Mouse (Mus musculus): ENCODE results near the gene Ipo11.
A peak's percentile ranks its signal among the peaks of the same experiment; 100 is the strongest.
"Not testable (repeated sequence)": the region's sequence is repeated elsewhere in the genome, so short reads cannot be mapped to it uniquely, and the experiment has no call there.

The Ipo11 gene

GRCm38 (mm10) chr13:106936256-106937137, at the start of gene Ipo11:
Ipo11 (minus strand) TSS chr13:106936958.
- peak; percentile 93 for DNase-seq (ENCODE audit: low spot score)

- no peak for DNase-seq (ENCODE audit: low spot score)
These were observed 24.7 kb upstream of the Ipo11 start for GRCm38 (mm10) chr13:106961496-106961895.

- no peak for DNase-seq (ENCODE audit: low spot score)
These were observed 23.8 kb upstream of the Ipo11 start for GRCm38 (mm10) chr13:106960557-106960956.

GRCm38 (mm10) chr13:106958286-106958685, 21.5 kb upstream of the Ipo11 start:
- DNase-seq (ENCODE audit: low spot score): no peak

GRCm38 (mm10) chr13:106957554-106957953, 20.8 kb upstream of the Ipo11 start:
- no peak for DNase-seq (ENCODE audit: low spot score)

- no peak for DNase-seq (ENCODE audit: low spot score)
These were observed 18.1 kb upstream of the Ipo11 start for GRCm38 (mm10) chr13:106954880-106955279.

- DNase-seq (ENCODE audit: low spot score): no peak
These were observed 10.8 kb upstream of the Ipo11 start for GRCm38 (mm10) chr13:106947583-106947982.

GRCm38 (mm10) chr13:106946594-106947540, 10.1 kb upstream of the Ipo11 start, which contains the start of gene Dimt1:
Dimt1 (plus strand) TSS chr13:106947127.
- DNase-seq (ENCODE audit: low spot score): peak; percentile 92

- no peak for DNase-seq (ENCODE audit: low spot score)
These were observed 8.8 kb upstream of the Ipo11 start for GRCm38 (mm10) chr13:106945518-106945917.

- no peak for DNase-seq (ENCODE audit: low spot score)
These were observed 6.0 kb upstream of the Ipo11 start for GRCm38 (mm10) chr13:106942721-106943120.

- no peak for DNase-seq (ENCODE audit: low spot score)
These were observed 4.6 kb upstream of the Ipo11 start for GRCm38 (mm10) chr13:106941211-106941976.

GRCm38 (mm10) chr13:106937138-106937472, 347 bp upstream of the Ipo11 start:
- no peak for DNase-seq (ENCODE audit: low spot score)

GRCm38 (mm10) chr13:106935871-106936255, 895 bp downstream of the Ipo11 start:
- no peak for DNase-seq (ENCODE audit: low spot score)

GRCm38 (mm10) chr13:106929201-106929600, 7.6 kb downstream of the Ipo11 start:
- DNase-seq (ENCODE audit: low spot score): no peak

- no peak for DNase-seq (ENCODE audit: low spot score)
These were observed 8.5 kb downstream of the Ipo11 start for GRCm38 (mm10) chr13:106928296-106928695.

- DNase-seq (ENCODE audit: low spot score): not testable (repeated sequence)
These were observed 10.8 kb downstream of the Ipo11 start for GRCm38 (mm10) chr13:106925921-106926320.

GRCm38 (mm10) chr13:106918322-106919050, 18.3 kb downstream of the Ipo11 start:
- DNase-seq (ENCODE audit: low spot score): peak; percentile 50

- DNase-seq (ENCODE audit: low spot score): no peak
These were observed 23.5 kb downstream of the Ipo11 start for GRCm38 (mm10) chr13:106913125-106913736.

GRCm38 (mm10) chr13:106910096-106910495, 26.7 kb downstream of the Ipo11 start:
- no peak for DNase-seq (ENCODE audit: low spot score)

- DNase-seq (ENCODE audit: low spot score): no peak
These were observed 29.5 kb downstream of the Ipo11 start for GRCm38 (mm10) chr13:106907273-106907672.

GRCm38 (mm10) chr13:106905154-106905553, 31.6 kb downstream of the Ipo11 start:
- DNase-seq (ENCODE audit: low spot score): not testable (repeated sequence)
